Mouse (Mus musculus): ENCODE measurements around the gene Gm29644.
"Not testable (repeated sequence)": the region's sequence is repeated elsewhere in the genome, so short reads cannot be mapped to it uniquely, and the experiment has no call there.

The Gm29644 gene

GRCm38 (mm10) chrY:70303187-70303586, at the start of gene Gm29644, which contains the start of gene Gm29423:
Gene Gm29644 (minus strand): TSS chrY:70303343.
Gene Gm29423 (minus strand): TSS chrY:70303287.
- not testable (repeated sequence) for DNase-seq

GRCm38 (mm10) chrY:70273542-70273941, 29.6 kb downstream of the Gm29644 start, which contains the start of gene Gm21118:
Gene Gm21118 (minus strand): TSS chrY:70273642.
- not testable (repeated sequence) for DNase-seq

Data from layer of hippocampus, adult 9-11 months (tissue).